23 mouse cellular contexts compared by ENCODE assay signal in the genomic region with DNA sequence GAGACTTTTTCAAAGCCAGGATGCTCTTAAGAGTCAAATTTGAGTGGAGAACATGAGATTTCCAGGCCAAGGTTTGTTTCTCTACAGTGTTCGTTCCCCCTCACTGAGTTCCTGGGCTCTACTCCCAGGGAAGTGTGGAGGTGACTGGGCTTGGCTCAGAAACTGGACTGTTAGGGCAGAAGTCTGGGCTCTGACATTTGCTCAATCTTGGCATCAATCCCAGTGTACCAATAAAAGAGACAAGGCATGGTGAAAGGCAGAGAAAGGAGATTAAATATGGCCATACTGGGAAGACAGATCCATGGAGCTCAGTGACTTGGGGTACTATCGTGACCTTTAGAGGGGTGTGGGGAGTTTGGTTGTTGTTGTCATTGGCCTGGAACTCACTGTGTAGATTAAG. TPM values are rescaled to one million over a fixed set of nuclear protein-coding genes. Genes with fewer than 3 reads are reported as not detected.
DNase-seq lines count a peak whose midpoint lies in the region; TF ChIP-seq lines count a peak whose summit lies in the region.
"Had no signal": no experiment of that assay in that cellular context is flagged by ENCODE, and none has a peak within 500 bp of the region (broad histone marks: within the 10 kb centered on the region; RNA-seq: fewer than 3 reads in every experiment).

No protein-coding gene starts in this region.

- TF ChIP-seq CTCF in liver, adult 2 months (IDR thresholded peaks at IDR 0.05; ENCODE audit: low read depth, low read length), result no peak

- no peak overlapping the region for H3K27ac ChIP-seq in liver, adult 2 months (replicated peaks; ENCODE audit: insufficient read depth, low read depth, low read length)
- H3K27ac ChIP-seq: embryonic facial prominence, embryonic 15.5 days; forebrain, embryonic 10.5 days; heart, embryonic 10.5 days; hindbrain, embryonic 15.5 days; kidney, postnatal 0 days; limb, embryonic 13.5 days; midbrain, embryonic 15.5 days had no signal

- H3K79me2 ChIP-seq in liver, adult 2 months (ENCODE audit: control insufficient read depth, insufficient read depth, low read length), result no peaks in the 10 kb centered on the region

- peaks cover 3% of the 10 kb centered on the region; the same call in 1 of the 2 replicates for H3K4me1 ChIP-seq in liver, adult 2 months (ENCODE audit: control insufficient read depth, insufficient read depth, low read length)
- H3K4me1 ChIP-seq: embryonic facial prominence, embryonic 15.5 days; forebrain, embryonic 10.5 days; heart, embryonic 10.5 days; hindbrain, embryonic 15.5 days; limb, embryonic 13.5 days; midbrain, embryonic 15.5 days had no signal

- H3K36me3 ChIP-seq in liver, adult 2 months (ENCODE audit: control insufficient read depth, insufficient read depth, low read length), result no peaks in the 10 kb centered on the region
- H3K36me3 ChIP-seq: embryonic facial prominence, embryonic 15.5 days; forebrain, embryonic 10.5 days; heart, embryonic 10.5 days; hindbrain, embryonic 15.5 days; limb, embryonic 13.5 days; midbrain, embryonic 15.5 days had no signal

- no peak for TF ChIP-seq POLR2A in liver, adult 2 months (IDR thresholded peaks at IDR 0.05; ENCODE audit: extremely low read depth, insufficient read depth, low read length)

- no peak overlapping the region for H3K9ac ChIP-seq in liver, adult 2 months (ENCODE audit: low read depth, low read length)
- H3K9ac ChIP-seq: embryonic facial prominence, embryonic 15.5 days; hindbrain, embryonic 15.5 days; limb, embryonic 13.5 days; midbrain, embryonic 15.5 days had no signal

- WGBS in liver, adult 2 months, result 47% methylated on average over 2 of the region's 2 CpGs

- no peak overlapping the region for H3K4me3 ChIP-seq in liver, adult 2 months (ENCODE audit: insufficient read depth, low read depth, low read length)
- H3K4me3 ChIP-seq: embryonic facial prominence, embryonic 15.5 days; forebrain, embryonic 10.5 days; heart, embryonic 10.5 days; hindbrain, embryonic 15.5 days; limb, embryonic 13.5 days; midbrain, embryonic 15.5 days had no signal

- peak; percentile 37 to 45 for DNase-seq in adrenal gland, postnatal 36 days
- no peak for DNase-seq in adrenal gland, adult 8-10 months
- DNase-seq in liver, adult 2 months (ENCODE audit: extremely low read depth, low read depth, low spot score), result peak; percentile 83
- no peak for DNase-seq in liver
- DNase-seq in cerebellum, adult 9-10 months, result peak; percentile 68
- DNase-seq in kidney, postnatal 36 days, result peak; percentile 54 to 70
- DNase-seq in ovary, postnatal 14 days (ENCODE audit: low spot score), result no peak
- DNase-seq in urinary bladder, postnatal 14 days (ENCODE audit: low spot score), result no peak
- DNase-seq: embryo, embryonic 11 days; gastrocnemius, postnatal 36 days; heart, postnatal 10 days; lung, postnatal 10 days; right cerebral cortex, adult 18-20 months; spleen, adult 18-20 months; thymus, adult 18-20 months had no signal

- no peaks in the 10 kb centered on the region for H3K27me3 ChIP-seq in liver, adult 2 months (ENCODE audit: control insufficient read depth, insufficient read depth, low read length)
- H3K27me3 ChIP-seq: embryonic facial prominence, embryonic 15.5 days; hindbrain, embryonic 15.5 days; limb, embryonic 13.5 days; midbrain, embryonic 15.5 days; Patski had no signal

RNA-seq across cellular contexts. Expression of gene Carmil1, which starts 6.8 kb away (rescaled TPM):
- total RNA-seq in adrenal gland, postnatal 36 days (2021), result 10 to 100 TPM; 52.0 to 60.9 TPM
- total RNA-seq in adrenal gland, adult 8-10 months (2022), result 100 to 1,000 TPM in 1 of 4 experiments, 10 to 100 TPM in 3; 52.8 to 101 (median 64.1) TPM
- 4.6 and 7.7 TPM in 2 replicates for total RNA-seq in liver, adult 2 months (2014; rRNA removed)
- polyA plus RNA-seq in liver, adult 2 months (2012; rRNA removed), result 1.8 and 2.9 TPM in 2 replicates

RNA-seq across cellular contexts. Expression of gene Cmah, which starts 39.8 kb away (rescaled TPM):
- total RNA-seq in adrenal gland, postnatal 36 days (2021), result 1 to 10 TPM; 1.3 to 3.5 TPM
- 1 to 10 TPM; 1.6 to 4.5 (median 3.2) TPM for total RNA-seq in adrenal gland, adult 8-10 months (2022)
- 35.2 and 49.3 TPM in 2 replicates for total RNA-seq in liver, adult 2 months (2014; rRNA removed)
- polyA plus RNA-seq in liver, adult 2 months (2012; rRNA removed), result 11.8 and 12.6 TPM in 2 replicates

Comparison
In these comparisons a context has a peak if more than half of its experiments do, and no peak if none do; other contexts are left out.
1. DNase-seq: peak in adrenal gland, postnatal 36 days (2 of 2), liver, adult 2 months (single experiment), cerebellum, adult 9-10 months (single experiment) and kidney, postnatal 36 days (2 of 2); none in adrenal gland, adult 8-10 months (single experiment), liver (single experiment), ovary, postnatal 14 days (single experiment) and urinary bladder, postnatal 14 days (single experiment).